Mouse (Mus musculus): ENCODE data around the gene Guca2b. TPM values are rescaled to one million over a fixed set of nuclear protein-coding genes. Genes with fewer than 3 reads are reported as not detected.

The Guca2b gene
- polyA plus RNA-seq, 1 experiment from 2014 or later = 3.1 TPM

GRCm38 (mm10) chr4:119669356-119670209, 10.8 kb upstream of the Guca2b start:
- Histone ChIP-seq H3K36me3 (no peaks in the 10 kb centered on the region), H3K27ac (no peak overlapping the region), H3K4me1 (peaks cover 18% of the 10 kb centered on the region), H3K4me2 (no peak overlapping the region), H3K9ac (no peak overlapping the region), H3K9me3 (replicated peaks) (no peaks in the 10 kb centered on the region), H3K4me3 (replicated peaks) (no peak overlapping the region), H3K27me3 (no peaks in the 10 kb centered on the region; the same call in 1 of the 2 replicates)
- peak; percentile 13; the same call in 1 of the 2 replicates for ATAC-seq (replicated peaks; ENCODE audit: low FRiP score)
- 64% methylated on average over 10 of the region's 10 CpGs for WGBS

GRCm38 (mm10) chr4:119668596-119668995, 9.8 kb upstream of the Guca2b start:
- Histone ChIP-seq H3K27me3 (no peaks in the 10 kb centered on the region; the same call in 1 of the 2 replicates), H3K36me3 (no peaks in the 10 kb centered on the region), H3K4me2 (no peak overlapping the region), H3K9me3 (replicated peaks) (no peaks in the 10 kb centered on the region), H3K27ac (no peak overlapping the region), H3K4me1 (peaks cover 18% of the 10 kb centered on the region), H3K9ac (no peak overlapping the region), H3K4me3 (replicated peaks) (no peak overlapping the region)
- ATAC-seq (replicated peaks; ENCODE audit: low FRiP score) = no peak
- WGBS = 70% methylated on average over 4 of the region's 4 CpGs

GRCm38 (mm10) chr4:119668185-119668584, 9.4 kb upstream of the Guca2b start:
- no peak for ATAC-seq (replicated peaks; ENCODE audit: low FRiP score)
- H3K9me3 ChIP-seq (replicated peaks) = no peaks in the 10 kb centered on the region
- no peak overlapping the region for H3K9ac ChIP-seq
- no peaks in the 10 kb centered on the region; the same call in 1 of the 2 replicates for H3K27me3 ChIP-seq
- WGBS = 85% methylated on average over 3 of the region's 3 CpGs
- H3K4me3 ChIP-seq (replicated peaks) = no peak overlapping the region
- no peak overlapping the region for H3K4me2 ChIP-seq
- peaks cover 18% of the 10 kb centered on the region for H3K4me1 ChIP-seq
- H3K27ac ChIP-seq = no peak overlapping the region
- no peaks in the 10 kb centered on the region for H3K36me3 ChIP-seq

- H3K9ac ChIP-seq = no peak overlapping the region
- H3K27me3 ChIP-seq = no peaks in the 10 kb centered on the region; the same call in 1 of the 2 replicates
- no peaks in the 10 kb centered on the region for H3K36me3 ChIP-seq
- no peaks in the 10 kb centered on the region for H3K9me3 ChIP-seq (replicated peaks)
- 0 out of 2 replicates have a peak, but pooled peaks have one; percentile 28 for ATAC-seq (replicated peaks; ENCODE audit: low FRiP score)
- H3K4me2 ChIP-seq = no peak overlapping the region
- H3K4me1 ChIP-seq = peaks cover 18% of the 10 kb centered on the region
- no peak overlapping the region for H3K27ac ChIP-seq
- H3K4me3 ChIP-seq (replicated peaks) = no peak overlapping the region
- 36% methylated on average over 5 of the region's 5 CpGs for WGBS
Measured at GRCm38 (mm10) chr4:119667454-119667853, 8.7 kb upstream of the Guca2b start.

GRCm38 (mm10) chr4:119666116-119666515, 7.4 kb upstream of the Guca2b start:
- H3K4me3 ChIP-seq (replicated peaks) = no peak overlapping the region
- H3K4me2 ChIP-seq = no peak overlapping the region
- H3K9me3 ChIP-seq (replicated peaks) = no peaks in the 10 kb centered on the region
- peaks cover 18% of the 10 kb centered on the region for H3K4me1 ChIP-seq
- H3K36me3 ChIP-seq = no peaks in the 10 kb centered on the region
- no peak overlapping the region for H3K9ac ChIP-seq
- no peaks in the 10 kb centered on the region; the same call in 1 of the 2 replicates for H3K27me3 ChIP-seq
- H3K27ac ChIP-seq = no peak overlapping the region
- 40% methylated on average over 8 of the region's 8 CpGs for WGBS
- no peak for ATAC-seq (replicated peaks; ENCODE audit: low FRiP score)

GRCm38 (mm10) chr4:119665166-119665565, 6.4 kb upstream of the Guca2b start:
- WGBS = 96% methylated on average over 2 of the region's 2 CpGs
- H3K27ac ChIP-seq = no peak overlapping the region
- no peaks in the 10 kb centered on the region for H3K9me3 ChIP-seq (replicated peaks)
- no peaks in the 10 kb centered on the region; the same call in 1 of the 2 replicates for H3K27me3 ChIP-seq
- no peak for ATAC-seq (replicated peaks; ENCODE audit: low FRiP score)
- no peak overlapping the region for H3K4me3 ChIP-seq (replicated peaks)
- H3K4me1 ChIP-seq = peaks cover 18% of the 10 kb centered on the region
- H3K4me2 ChIP-seq = no peak overlapping the region
- H3K36me3 ChIP-seq = no peaks in the 10 kb centered on the region
- no peak overlapping the region for H3K9ac ChIP-seq

- ATAC-seq (replicated peaks; ENCODE audit: low FRiP score) = no peak
- no peaks in the 10 kb centered on the region for H3K27me3 ChIP-seq
- H3K4me2 ChIP-seq = no peak overlapping the region
- no peak overlapping the region for H3K4me3 ChIP-seq (replicated peaks)
- no peaks in the 10 kb centered on the region for H3K36me3 ChIP-seq
- H3K4me1 ChIP-seq = peaks cover 11% of the 10 kb centered on the region; the same call in 1 of the 2 replicates
- 92% methylated on average over 14 of the region's 14 CpGs for WGBS
- H3K9ac ChIP-seq = no peak overlapping the region
- no peaks in the 10 kb centered on the region for H3K9me3 ChIP-seq (replicated peaks)
- no peak overlapping the region for H3K27ac ChIP-seq
Measured at GRCm38 (mm10) chr4:119663409-119664095, 4.8 kb upstream of the Guca2b start.

GRCm38 (mm10) chr4:119662976-119663375, 4.2 kb upstream of the Guca2b start:
- Histone ChIP-seq H3K27me3 (no peaks in the 10 kb centered on the region), H3K27ac (no peak overlapping the region), H3K9ac (no peak overlapping the region), H3K9me3 (replicated peaks) (no peaks in the 10 kb centered on the region), H3K4me2 (no peak overlapping the region), H3K4me1 (peaks cover 15% of the 10 kb centered on the region; the same call in 1 of the 2 replicates), H3K36me3 (no peaks in the 10 kb centered on the region), H3K4me3 (replicated peaks) (no peak overlapping the region)
- ATAC-seq (replicated peaks; ENCODE audit: low FRiP score) = no peak
- 89% methylated on average over 7 of the region's 7 CpGs for WGBS

- no peaks in the 10 kb centered on the region for H3K36me3 ChIP-seq
- H3K9me3 ChIP-seq (replicated peaks) = no peaks in the 10 kb centered on the region
- no peak for ATAC-seq (replicated peaks; ENCODE audit: low FRiP score)
- no peak overlapping the region for H3K27ac ChIP-seq
- H3K4me3 ChIP-seq (replicated peaks) = no peak overlapping the region
- no peaks in the 10 kb centered on the region for H3K27me3 ChIP-seq
- 80% methylated on average over 4 of the region's 4 CpGs for WGBS
- H3K9ac ChIP-seq = no peak overlapping the region
- peaks cover 15% of the 10 kb centered on the region; the same call in 1 of the 2 replicates for H3K4me1 ChIP-seq
- no peak overlapping the region for H3K4me2 ChIP-seq
Measured at GRCm38 (mm10) chr4:119662151-119662550, 3.4 kb upstream of the Guca2b start.

GRCm38 (mm10) chr4:119660007-119660406, 1.3 kb upstream of the Guca2b start:
- no peaks in the 10 kb centered on the region for H3K9me3 ChIP-seq (replicated peaks)
- H3K27ac ChIP-seq = no peak overlapping the region
- H3K36me3 ChIP-seq = no peaks in the 10 kb centered on the region
- 0 out of 2 replicates have a peak, but pooled peaks cover 6% of the 10 kb centered on the region for H3K4me1 ChIP-seq
- no peak overlapping the region for H3K9ac ChIP-seq
- WGBS = 80% methylated on average over 8 of the region's 8 CpGs
- H3K4me2 ChIP-seq = no peak overlapping the region
- no peak overlapping the region for H3K4me3 ChIP-seq (replicated peaks)
- no peak for ATAC-seq (replicated peaks; ENCODE audit: low FRiP score)
- H3K27me3 ChIP-seq = no peaks in the 10 kb centered on the region

- 44% methylated on average over 2 of the region's 2 CpGs for WGBS
- no peaks in the 10 kb centered on the region for H3K27me3 ChIP-seq
- H3K9ac ChIP-seq = no peak overlapping the region
- no peaks in the 10 kb centered on the region for H3K36me3 ChIP-seq
- 0 out of 2 replicates have a peak, but pooled peaks have one; percentile 18 for ATAC-seq (replicated peaks; ENCODE audit: low FRiP score)
- H3K4me2 ChIP-seq = no peak overlapping the region
- peaks cover 1% of the 10 kb centered on the region; the same call in 1 of the 2 replicates for H3K9me3 ChIP-seq (replicated peaks)
- no peak overlapping the region for H3K4me3 ChIP-seq (replicated peaks)
- H3K27ac ChIP-seq = no peak overlapping the region
- H3K4me1 ChIP-seq = 0 out of 2 replicates have a peak, but pooled peaks cover 5% of the 10 kb centered on the region
Measured at GRCm38 (mm10) chr4:119658246-119658645, 508 bp downstream of the Guca2b start.

GRCm38 (mm10) chr4:119657011-119657410, 1.7 kb downstream of the Guca2b start:
- H3K4me3 ChIP-seq (replicated peaks) = no peak overlapping the region
- H3K27ac ChIP-seq = no peak overlapping the region
- H3K4me1 ChIP-seq = 0 out of 2 replicates have a peak, but pooled peaks cover 5% of the 10 kb centered on the region
- ATAC-seq (replicated peaks; ENCODE audit: low FRiP score) = no peak
- no peak overlapping the region for H3K9ac ChIP-seq
- H3K4me2 ChIP-seq = no peak overlapping the region
- no peaks in the 10 kb centered on the region for H3K27me3 ChIP-seq
- H3K36me3 ChIP-seq = no peaks in the 10 kb centered on the region
- peaks cover 7% of the 10 kb centered on the region for H3K9me3 ChIP-seq (replicated peaks)
- WGBS = 78% methylated on average over 1 of the region's 1 CpGs

All from kidney, embryonic 15.5 days (tissue).